In genomic region chr10:78372681-78373668, GRCm38 (mm10) we compare ENCODE assay signal across 10 mouse cellular contexts. TPM values are rescaled to one million over a fixed set of nuclear protein-coding genes. Genes with fewer than 3 reads are reported as not detected.
A peak's percentile ranks its signal among the peaks of the same experiment; 100 is the strongest.
DNase-seq lines count a peak whose midpoint lies in the region; ATAC-seq and TF ChIP-seq lines count a peak whose summit lies in the region.
"Had no signal": no experiment of that assay in that cellular context is flagged by ENCODE, and none has a peak within 500 bp of the region (broad histone marks: within the 10 kb centered on the region; RNA-seq: fewer than 3 reads in every experiment).

No protein-coding gene starts in this region.

- H3K4me1 ChIP-seq in thymus, adult 2 months (replicated peaks; ENCODE audit: control insufficient read depth, insufficient read depth, low read length), result peaks cover 23% of the 10 kb centered on the region
- no peaks in the 10 kb centered on the region for H3K4me1 ChIP-seq in forebrain, embryonic 14.5 days (ENCODE audit: control insufficient read depth, insufficient read depth, low read length)

- no peak overlapping the region for H3K9ac ChIP-seq in forebrain, embryonic 14.5 days (ENCODE audit: low read length)

- WGBS in thymus, adult 2 months, result 5% methylated on average over 27 of the region's 27 CpGs
- WGBS in forebrain, embryonic 14.5 days, result 77% methylated on average over 27 of the region's 27 CpGs

- TF ChIP-seq CTCF in thymus, adult 2 months (IDR thresholded peaks at IDR 0.05; ENCODE audit: borderline replicate concordance, control insufficient read depth, extremely low read depth, insufficient read depth, low read length, poor library complexity), result no peak

- no peak overlapping the region for H3K4me2 ChIP-seq in forebrain, embryonic 14.5 days (ENCODE audit: low read length)

- no peaks in the 10 kb centered on the region for H3K36me3 ChIP-seq in thymus, adult 2 months (ENCODE audit: control insufficient read depth, insufficient read depth, low read length)
- H3K36me3 ChIP-seq in forebrain, embryonic 14.5 days (ENCODE audit: control insufficient read depth, insufficient read depth, low read length), result no peaks in the 10 kb centered on the region

- peak; percentile 94 for ATAC-seq in common myeloid progenitor, adult 5-6 weeks (replicated peaks; ENCODE audit: low read depth, poor library complexity, severe bottlenecking)
- ATAC-seq in megakaryocyte-erythroid progenitor cell, adult 5-6 weeks (replicated peaks; ENCODE audit: low FRiP score, low TSS enrichment, poor library complexity, severe bottlenecking), result peak; percentile 83
- no peak for ATAC-seq in forebrain, embryonic 14.5 days
- ATAC-seq: forebrain, embryonic 16.5 days had no signal

- peak; percentile 33 for DNase-seq in thymus, adult 2 months
- DNase-seq in thymus, postnatal 10 days (ENCODE audit: low spot score in 2 of 2), result no peak
- DNase-seq in adrenal gland, postnatal 4 days (ENCODE audit: low spot score in 2 of 2), result no peak
- no peak for DNase-seq in forebrain, embryonic 14.5 days (ENCODE audit: low spot score)
- DNase-seq in layer of hippocampus, adult 18-20 months (ENCODE audit: low spot score in 2 of 2), result no peak
- DNase-seq in cerebellum, adult 11 months, result no peak
- DNase-seq: kidney, postnatal 25 days had no signal

- H3K27ac ChIP-seq in thymus, adult 2 months (ENCODE audit: control insufficient read depth, insufficient read depth, low read length), result no peak overlapping the region
- no peak overlapping the region for H3K27ac ChIP-seq in forebrain, embryonic 14.5 days (ENCODE audit: low read depth, low read length)

- H3K27me3 ChIP-seq in thymus, adult 2 months (ENCODE audit: control insufficient read depth, insufficient read depth, low read length), result no peaks in the 10 kb centered on the region
- no peaks in the 10 kb centered on the region for H3K27me3 ChIP-seq in forebrain, embryonic 14.5 days (replicated peaks; ENCODE audit: control insufficient read depth, insufficient read depth, low read length)

- peak overlapping the region; percentile 27 for H3K4me3 ChIP-seq in thymus, adult 2 months (ENCODE audit: control insufficient read depth, insufficient read depth, low read length)
- H3K4me3 ChIP-seq in forebrain, embryonic 14.5 days (ENCODE audit: low read depth, low read length), result no peak overlapping the region

- TF ChIP-seq POLR2A in thymus, adult 2 months (IDR thresholded peaks at IDR 0.05; ENCODE audit: control insufficient read depth, extremely low read depth, insufficient read depth, low read length, poor library complexity), result no peak

- H3K9me3 ChIP-seq in forebrain, embryonic 14.5 days (replicated peaks; ENCODE audit: control insufficient read depth, low read length), result no peaks in the 10 kb centered on the region

RNA-seq across cellular contexts. Expression of gene Agpat3, which starts 20.7 kb away (rescaled TPM):
- 386 and 423 TPM in 2 replicates for polyA plus RNA-seq in thymus, adult 2 months (2012; rRNA removed)
- 8.2 and 12.7 TPM in 2 replicates for total RNA-seq in common myeloid progenitor, adult 5-6 weeks (2017)
- total RNA-seq in megakaryocyte-erythroid progenitor cell, adult 5-6 weeks (2014; fragmentation: Nextera tagmentation), result 20.4 and 22.9 TPM in 2 replicates
- 11.6 and 23.9 TPM in 2 replicates for total RNA-seq in megakaryocyte-erythroid progenitor cell, adult 5-6 weeks (2017)
- total RNA-seq in adrenal gland, postnatal 4 days (2021), result 100 to 1,000 TPM; 203 to 217 TPM
- polyA plus RNA-seq in forebrain, embryonic 14.5 days (2014; fragmentation: Nextera tagmentation; extraction: Ambion mirVana), result 46.0 and 63.2 TPM in 2 replicates
- total RNA-seq in layer of hippocampus, adult 18-20 months (2021), result 100 to 1,000 TPM; 217 to 218 TPM

RNA-seq across cellular contexts. Expression of gene Rrp1, which starts 39.9 kb away (rescaled TPM):
- polyA plus RNA-seq in thymus, adult 2 months (2012; rRNA removed), result 133 and 164 TPM in 2 replicates
- 393 and 414 TPM in 2 replicates for total RNA-seq in common myeloid progenitor, adult 5-6 weeks (2017)
- total RNA-seq in megakaryocyte-erythroid progenitor cell, adult 5-6 weeks (2014; fragmentation: Nextera tagmentation), result 202 and 217 TPM in 2 replicates
- total RNA-seq in megakaryocyte-erythroid progenitor cell, adult 5-6 weeks (2017), result 450 and 532 TPM in 2 replicates
- total RNA-seq in adrenal gland, postnatal 4 days (2021), result 100 to 1,000 TPM; 282 to 296 TPM
- polyA plus RNA-seq in forebrain, embryonic 14.5 days (2014; fragmentation: Nextera tagmentation; extraction: Ambion mirVana), result 251 and 315 TPM in 2 replicates
- total RNA-seq in layer of hippocampus, adult 18-20 months (2021), result 100 to 1,000 TPM; 361 to 370 TPM

RNA-seq across cellular contexts. Expression of gene Cstb, which starts 52.5 kb away (rescaled TPM):
- 212 and 247 TPM in 2 replicates for polyA plus RNA-seq in thymus, adult 2 months (2012; rRNA removed)
- 41.8 and 47.5 TPM in 2 replicates for total RNA-seq in common myeloid progenitor, adult 5-6 weeks (2017)
- total RNA-seq in megakaryocyte-erythroid progenitor cell, adult 5-6 weeks (2014; fragmentation: Nextera tagmentation), result 55.3 and 72.9 TPM in 2 replicates
- 28.9 and 35.7 TPM in 2 replicates for total RNA-seq in megakaryocyte-erythroid progenitor cell, adult 5-6 weeks (2017)
- total RNA-seq in adrenal gland, postnatal 4 days (2021), result 100 to 1,000 TPM; 171 to 196 TPM
- 119 and 142 TPM in 2 replicates for polyA plus RNA-seq in forebrain, embryonic 14.5 days (2014; fragmentation: Nextera tagmentation; extraction: Ambion mirVana)
- 10 to 100 TPM; 39.1 to 40.5 TPM for total RNA-seq in layer of hippocampus, adult 18-20 months (2021)

Comparison
In these comparisons a context has a peak if more than half of its experiments do, and no peak if none do; other contexts are left out.
1. RNA of gene Agpat3, which starts 20.7 kb away (total RNA-seq): 217 to 218 TPM in layer of hippocampus, adult 18-20 months and 203 to 217 TPM in adrenal gland, postnatal 4 days; 11.6 to 23.9 TPM in megakaryocyte-erythroid progenitor cell, adult 5-6 weeks and 8.2 to 12.7 TPM in common myeloid progenitor, adult 5-6 weeks; every median in the first group is over 4 times any median in the second.